Mouse (Mus musculus): ENCODE measurements at regions not wholly inside any gene's neighbourhood (a gene's known extent, or its start where the extent isn't known, plus 50 kb on each side); places are given as distances from the start of the nearest gene placed in this dataset.

DNA sequence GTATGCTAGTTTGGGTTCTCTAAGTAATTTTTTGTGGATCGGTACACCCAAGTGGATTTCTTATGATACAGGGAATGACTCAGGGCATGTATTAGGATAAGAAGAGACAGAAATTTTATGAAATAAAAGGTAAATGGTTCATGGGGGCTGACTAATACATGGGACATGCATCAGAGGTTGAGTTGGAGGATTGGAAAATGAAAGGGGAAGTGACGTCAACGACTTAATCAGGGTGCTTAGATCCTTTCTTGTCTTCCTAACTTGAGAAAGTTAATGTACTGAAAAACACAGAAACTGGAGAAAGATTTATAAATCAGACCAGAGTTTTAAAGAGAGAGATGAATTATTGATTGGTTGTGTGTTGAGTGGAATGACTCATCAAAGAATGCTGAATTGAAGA lies 193.8 kb downstream of the Rassf9 start:
- DNase-seq (ENCODE audit: low read depth, low spot score) = peak; percentile 59

DNA sequence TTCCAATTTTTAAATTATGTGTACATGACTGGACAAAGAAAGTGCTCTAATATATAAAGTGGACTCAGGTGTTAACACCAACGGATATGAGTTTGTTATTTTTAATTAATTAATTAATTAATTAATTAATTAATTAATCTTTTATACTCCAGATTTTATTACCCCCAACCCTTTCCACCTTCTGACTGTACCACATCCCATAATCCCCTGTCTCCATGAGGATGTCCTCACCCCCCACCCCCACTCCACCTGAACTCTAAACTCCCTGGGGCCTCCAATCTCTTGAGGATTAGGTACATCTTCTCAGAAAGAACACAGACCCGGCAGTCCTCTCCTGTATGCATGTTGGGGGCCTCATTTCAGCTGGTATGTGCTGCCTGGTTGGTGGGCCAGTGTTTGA lies 182.8 kb downstream of the Rassf9 start:
- DNase-seq (ENCODE audit: low read depth, low spot score) = no peak

DNA sequence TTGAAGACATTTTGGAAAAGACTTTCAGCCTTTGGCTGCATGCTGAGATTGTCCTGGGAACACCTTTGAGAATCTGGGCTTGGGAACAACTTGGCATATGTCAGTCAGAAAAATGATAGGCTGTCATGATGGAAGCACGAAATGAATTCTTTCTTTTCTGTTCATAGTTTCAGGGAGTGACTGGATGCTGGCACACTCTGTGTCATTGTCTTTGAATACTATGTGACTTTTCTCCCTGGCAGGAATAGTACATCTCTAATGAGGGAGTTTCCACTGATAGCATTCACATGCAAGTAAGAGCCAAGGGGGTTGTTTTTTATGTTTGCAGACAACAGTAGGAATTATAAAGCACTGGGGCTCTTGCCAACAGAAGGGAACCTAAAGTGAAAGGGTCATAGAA lies 177.9 kb downstream of the Rassf9 start:
- DNase-seq (ENCODE audit: low read depth, low spot score) = no peak

- no peak for DNase-seq (ENCODE audit: low read depth, low spot score)
Measured at GRCm38 (mm10) chr10:102686667-102687397, 174.8 kb downstream of the Rassf9 start.

GRCm38 (mm10) chr10:102685833-102686434 lies 173.9 kb downstream of the Rassf9 start:
- DNase-seq (ENCODE audit: low read depth, low spot score) = no peak

DNA sequence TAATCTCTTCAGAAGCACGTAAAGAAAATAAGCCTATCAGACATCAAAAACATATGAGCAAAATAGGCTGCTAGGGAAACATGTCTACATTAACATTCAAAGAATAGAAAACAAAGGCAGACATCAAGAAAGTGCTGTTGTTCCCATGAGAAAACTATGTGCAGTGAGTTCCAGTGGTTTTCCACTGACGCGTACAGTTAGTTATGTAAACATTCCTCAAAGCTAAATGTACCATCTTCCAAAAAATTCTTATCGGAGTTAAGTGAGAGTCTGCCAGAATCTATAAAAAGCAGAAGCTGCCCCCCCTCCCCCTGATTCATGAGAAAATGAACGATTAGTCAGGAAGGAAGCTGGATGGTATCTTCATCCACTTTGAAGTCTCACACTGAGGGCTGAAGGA lies 155.3 kb downstream of the Rassf9 start:
- no peak for DNase-seq (ENCODE audit: low read depth, low spot score)

DNA sequence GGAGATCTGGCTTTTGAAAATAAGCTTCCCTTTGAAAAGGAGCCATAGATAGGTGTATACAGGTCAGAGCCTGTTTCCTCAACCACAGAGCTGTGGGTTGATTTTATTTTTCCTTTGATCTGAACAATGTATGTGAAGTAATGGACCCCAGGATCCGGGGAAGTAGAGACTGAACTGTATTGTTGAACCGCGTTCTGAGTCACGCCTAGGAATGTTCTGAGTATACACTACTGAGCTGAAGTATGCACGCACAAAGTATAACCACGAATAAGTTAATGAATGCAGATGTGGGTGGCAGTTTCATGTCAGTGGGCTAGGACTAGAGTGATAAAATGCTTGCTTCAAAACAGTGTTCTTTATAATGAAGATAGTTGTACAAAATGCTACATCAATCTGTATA lies 147.7 kb downstream of the Rassf9 start:
- no peak for DNase-seq (ENCODE audit: low read depth, low spot score)

DNA sequence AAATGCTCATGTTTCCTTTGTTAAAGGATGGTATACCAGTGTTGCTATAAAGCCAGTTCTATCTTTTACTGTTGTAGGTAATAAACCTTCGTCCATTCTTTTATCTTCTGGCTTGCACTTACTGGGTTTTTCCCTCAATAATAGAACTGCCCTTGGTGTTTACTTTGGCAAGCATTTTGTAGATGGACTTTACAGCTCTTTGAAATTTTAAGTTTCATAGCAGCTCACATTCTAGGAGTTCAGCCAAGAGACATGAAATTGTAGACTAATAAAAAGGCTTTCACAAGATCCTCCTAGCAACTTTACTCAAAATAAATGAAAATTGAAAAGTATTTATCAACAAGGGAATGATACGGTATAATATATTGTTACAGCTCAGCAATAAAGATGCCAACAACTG lies 124.5 kb downstream of the Rassf9 start:
- no peak for DNase-seq (ENCODE audit: low read depth, low spot score)

- DNase-seq (ENCODE audit: low read depth, low spot score) = no peak
Measured at GRCm38 (mm10) chr10:102633438-102633837, 121.4 kb downstream of the Rassf9 start.

DNA sequence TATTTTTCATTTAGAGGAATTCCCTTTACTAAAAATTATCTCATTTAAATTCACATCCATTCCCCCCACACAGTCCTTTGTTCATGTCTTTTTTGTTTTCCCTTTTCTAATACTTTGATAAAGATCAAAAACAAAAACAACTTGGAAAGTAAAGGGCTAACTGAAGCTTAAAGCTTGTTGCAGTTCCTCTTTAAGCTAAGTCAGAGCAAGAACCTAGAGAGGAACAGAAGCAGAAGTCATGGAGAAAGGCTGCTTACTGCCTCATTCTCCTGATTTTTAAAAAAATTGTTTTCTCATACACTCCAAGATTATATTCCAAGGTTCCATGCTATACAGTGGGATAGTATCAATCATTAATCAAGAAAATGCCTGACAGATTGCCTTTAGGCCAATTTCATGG lies 116.6 kb downstream of the Rassf9 start:
- DNase-seq (ENCODE audit: low read depth, low spot score) = peak; percentile 55

DNA sequence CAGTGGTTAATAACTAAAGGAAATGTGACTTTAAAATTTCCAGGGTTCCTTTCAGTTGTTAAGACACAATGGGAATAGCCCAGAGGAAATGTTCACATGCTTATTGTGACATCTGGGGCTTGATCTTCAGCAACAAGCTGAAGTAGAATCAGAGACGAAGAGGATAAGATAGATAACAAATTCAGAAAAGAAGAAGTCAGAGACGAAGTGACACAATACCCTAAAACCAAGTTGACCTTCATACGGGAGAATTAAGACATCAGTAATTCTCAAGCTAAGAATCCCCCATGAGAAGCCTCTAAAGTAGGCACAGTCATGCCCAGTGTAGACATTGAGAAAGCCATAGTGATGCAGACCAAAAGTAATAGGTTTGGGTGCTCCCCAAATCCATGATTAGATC lies 111.9 kb downstream of the Rassf9 start:
- no peak for DNase-seq (ENCODE audit: low read depth, low spot score)

GRCm38 (mm10) chr10:102622583-102623008 lies 110.6 kb downstream of the Rassf9 start:
- DNase-seq (ENCODE audit: low read depth, low spot score) = no peak

- no peak for DNase-seq (ENCODE audit: low read depth, low spot score)
Measured at GRCm38 (mm10) chr10:102618711-102619110, 106.7 kb downstream of the Rassf9 start.

GRCm38 (mm10) chr10:102615962-102616595 lies 104.1 kb downstream of the Rassf9 start:
- DNase-seq (ENCODE audit: low read depth, low spot score) = no peak
